Mouse (Mus musculus) heart, postnatal 10 days (tissue): ENCODE measurements around the gene Rfx8. TPM values are rescaled to one million over a fixed set of nuclear protein-coding genes. Genes with fewer than 3 reads are reported as not detected.

ENCODE experiments used
- DNase-seq, 2 experiments: peaks; one replicate each; pipeline ENCODE4 v3.0.0; 2021
- intact Hi-C: fragments of 180-260 bp; cut with DNase I; formaldehyde crosslinking; loops from one replicate; pipeline ENCODE4 v1.15.1; 2025
- total RNA-seq, 2 experiments: library from RNA; stranded (reverse); gene quantifications; 2 replicates each; pipeline ENCODE4 v1.2.3; 2021

The Rfx8 gene
- total RNA-seq, 2 experiments from 2014 or later = 0.53 to 0.55 TPM

DNA sequence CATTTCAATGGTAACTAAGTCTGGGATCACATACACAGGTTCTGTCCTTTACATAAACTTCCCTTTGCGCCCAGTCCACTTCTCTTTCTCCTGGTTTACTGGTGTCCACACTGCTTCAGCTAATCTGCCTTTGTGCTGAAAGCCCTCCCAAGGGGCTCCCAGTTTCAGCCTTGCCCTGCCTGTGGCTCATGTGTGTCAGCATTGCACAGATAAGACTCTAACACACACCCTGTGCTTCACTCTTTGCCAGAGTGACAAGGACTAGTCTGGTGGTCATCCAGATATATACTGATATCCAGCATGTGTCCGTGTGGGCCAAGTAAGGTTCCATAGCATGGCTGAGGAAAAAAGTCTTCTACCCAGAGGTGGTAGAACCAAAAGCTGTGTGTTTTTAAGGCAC lies 14.7 kb upstream of the Rfx8 start:
- intact Hi-C loops = no loop called here
- DNase-seq = peak in 1 of 2 experiments; percentile 47

GRCm38 (mm10) chr1:39734881-39735280 lies 14.1 kb upstream of the Rfx8 start:
- intact Hi-C loops = loop anchor here (1.0 kb wide), 1 partner anchor 21 kb away; no protein-coding TSS in a partner anchor
- DNase-seq = no peak

- intact Hi-C loops = loop anchor here (1.0 kb wide), 1 partner anchor 20 kb away; no protein-coding TSS in a partner anchor
- peak; percentile 48 to 51 for DNase-seq
Observed at GRCm38 (mm10) chr1:39734311-39734710, 13.5 kb upstream of the Rfx8 start.

- DNase-seq = peak in 1 of 2 experiments; percentile 37
- intact Hi-C loops = loop anchor here (1.0 kb wide), 1 partner anchor 20 kb away; no protein-coding TSS in a partner anchor
Observed at GRCm38 (mm10) chr1:39733876-39734275, 13.1 kb upstream of the Rfx8 start.

GRCm38 (mm10) chr1:39732081-39732480 lies 11.3 kb upstream of the Rfx8 start:
- intact Hi-C loops = loop anchor here (1.0 kb wide), 1 partner anchor 11 kb away; no protein-coding TSS in a partner anchor
- no peak for DNase-seq

DNA sequence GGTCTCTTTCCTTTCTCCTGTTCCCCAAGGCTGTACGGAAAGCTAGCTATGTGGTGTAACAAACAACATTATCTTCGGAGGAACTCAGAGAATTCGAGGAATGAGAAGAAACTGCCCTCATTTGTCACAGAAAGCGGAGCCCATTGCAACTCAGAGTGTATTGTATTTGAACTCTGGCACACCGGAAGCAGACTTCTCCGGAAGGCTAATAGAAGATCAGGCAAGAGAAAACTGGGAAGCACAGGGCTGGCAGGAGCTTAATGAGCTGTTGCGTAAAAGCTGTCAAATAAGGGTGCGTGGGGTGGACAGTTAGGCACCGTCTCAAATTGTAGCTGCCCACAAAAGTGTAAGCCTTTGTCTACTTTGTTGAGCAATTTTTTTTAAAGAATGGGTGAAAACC lies 10.7 kb upstream of the Rfx8 start:
- intact Hi-C loops = no loop called here
- DNase-seq = no peak

GRCm38 (mm10) chr1:39730868-39731267 lies 10.1 kb upstream of the Rfx8 start:
- intact Hi-C loops = no loop called here
- no peak for DNase-seq

DNA sequence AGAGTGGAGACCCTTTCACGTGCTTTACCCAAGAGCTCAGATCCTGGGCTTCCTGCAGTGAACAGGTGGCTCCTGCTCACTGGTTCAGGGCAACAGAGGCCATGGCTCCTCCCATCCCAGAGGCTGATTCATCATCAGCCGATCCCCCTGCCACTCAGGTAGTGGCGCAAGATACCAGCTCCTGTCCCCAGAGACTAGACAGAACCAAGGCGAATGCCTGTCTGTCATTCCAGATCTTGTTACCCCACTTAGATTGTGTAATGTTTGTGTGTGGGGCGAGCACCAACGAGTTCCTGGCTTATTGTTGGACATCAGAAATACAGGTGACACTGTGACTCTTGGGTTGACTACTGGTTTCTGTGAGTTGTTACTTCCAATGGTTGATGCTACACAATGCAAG lies 9.1 kb upstream of the Rfx8 start:
- no peak for DNase-seq
- intact Hi-C loops = no loop called here

GRCm38 (mm10) chr1:39721351-39721726 lies 542 bp upstream of the Rfx8 start:
- DNase-seq = peak; percentile 48 to 55
- intact Hi-C loops = loop anchor here (1.0 kb wide), 1 partner anchor 11 kb away; no protein-coding TSS in a partner anchor

- intact Hi-C loops = no loop called here
- DNase-seq = no peak
Observed at GRCm38 (mm10) chr1:39720186-39720585, 611 bp downstream of the Rfx8 start.

- DNase-seq = no peak
- intact Hi-C loops = no loop called here
Observed at GRCm38 (mm10) chr1:39715551-39715950, 5.2 kb downstream of the Rfx8 start.

DNA sequence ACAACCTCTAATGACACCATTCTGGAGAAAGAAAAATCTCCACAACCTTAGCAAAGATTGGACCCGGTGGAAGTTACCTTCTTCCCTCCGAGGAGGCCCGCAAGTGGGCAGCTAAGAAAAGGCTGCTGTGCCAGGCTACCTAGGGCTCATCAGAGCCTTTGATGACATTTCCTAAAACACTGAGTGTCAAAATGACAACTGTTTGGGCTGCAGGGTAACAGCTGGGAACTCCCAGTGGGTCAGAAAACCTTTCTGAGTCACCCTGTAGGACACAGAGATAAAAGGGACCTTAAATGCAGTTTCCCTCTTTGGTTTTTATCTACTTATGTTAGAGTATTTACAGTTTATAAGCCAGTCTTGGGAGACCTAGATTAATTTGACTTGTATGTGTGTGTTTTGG lies 6.1 kb downstream of the Rfx8 start:
- intact Hi-C loops = loop anchor here (1.0 kb wide), 2 partner anchors 20 to 187 kb away; no protein-coding TSS in a partner anchor
- DNase-seq = no peak

GRCm38 (mm10) chr1:39713842-39714658 lies 6.7 kb downstream of the Rfx8 start:
- DNase-seq = peak; percentile 79 to 84
- intact Hi-C loops = loop anchor here (1.0 kb wide), 2 partner anchors 20 to 187 kb away; no protein-coding TSS in a partner anchor

DNA sequence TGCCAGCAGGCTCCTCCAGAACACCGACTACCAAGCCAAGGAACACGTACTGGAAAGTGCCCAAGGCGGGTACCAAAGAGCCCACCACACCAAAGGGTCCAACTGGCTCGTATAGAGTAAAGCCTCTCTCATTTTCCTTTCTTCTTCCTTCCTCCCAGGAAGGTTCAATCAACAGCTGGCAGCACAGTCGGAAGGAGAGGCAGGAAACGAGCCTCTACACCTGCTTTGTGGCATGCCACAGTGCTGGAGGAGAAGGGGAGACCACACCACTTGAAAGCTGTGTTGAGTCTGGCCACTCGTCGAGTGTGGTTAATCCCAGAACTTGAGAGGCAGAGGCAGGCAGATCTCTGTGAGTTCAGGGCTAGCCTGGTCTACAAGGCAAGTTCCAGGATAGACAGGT lies 7.5 kb downstream of the Rfx8 start:
- intact Hi-C loops = no loop called here
- DNase-seq = no peak

DNA sequence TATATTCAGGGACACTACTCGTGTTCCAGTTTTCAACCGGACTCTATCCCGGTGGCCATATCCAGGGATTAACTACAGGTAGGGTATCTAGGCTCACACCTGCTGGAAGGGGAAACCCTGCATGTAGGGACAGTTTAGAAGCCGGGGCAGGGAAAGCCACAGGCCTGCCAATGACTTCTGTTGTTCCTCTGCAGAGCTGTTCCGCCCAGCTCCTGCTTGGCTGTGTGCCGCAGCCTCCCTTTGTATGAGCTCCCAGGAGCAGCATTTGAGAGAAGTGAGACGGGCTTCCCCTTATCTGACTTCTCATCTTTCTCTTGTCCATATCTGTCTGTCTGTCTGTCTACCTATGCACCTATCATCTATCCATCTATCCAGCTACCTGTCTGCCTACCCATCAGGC lies 8.5 kb downstream of the Rfx8 start:
- intact Hi-C loops = no loop called here
- DNase-seq = peak; percentile 52 to 54

DNA sequence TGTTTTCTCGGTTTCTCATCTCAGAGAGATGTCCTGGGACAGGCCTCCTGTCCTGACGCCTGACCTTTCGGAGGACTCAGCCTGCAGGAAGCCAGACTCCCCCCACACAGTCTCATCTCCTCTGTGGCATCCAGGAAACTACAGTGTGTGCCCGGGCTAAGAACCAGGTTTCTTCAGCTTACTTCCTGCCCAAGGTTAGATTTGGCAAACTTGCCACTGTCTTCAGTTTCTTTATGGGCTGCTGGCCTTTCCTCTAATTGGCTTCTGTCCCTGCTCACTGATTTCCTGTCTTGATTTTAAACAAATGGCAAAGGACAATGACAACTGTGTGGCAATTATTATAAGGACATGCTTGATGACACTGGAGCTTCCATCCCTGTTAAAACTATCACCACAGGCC lies 10.2 kb downstream of the Rfx8 start:
- DNase-seq = no peak
- intact Hi-C loops = no loop called here

- intact Hi-C loops = no loop called here
- DNase-seq = no peak
Observed at GRCm38 (mm10) chr1:39710016-39710415, 10.8 kb downstream of the Rfx8 start.

DNA sequence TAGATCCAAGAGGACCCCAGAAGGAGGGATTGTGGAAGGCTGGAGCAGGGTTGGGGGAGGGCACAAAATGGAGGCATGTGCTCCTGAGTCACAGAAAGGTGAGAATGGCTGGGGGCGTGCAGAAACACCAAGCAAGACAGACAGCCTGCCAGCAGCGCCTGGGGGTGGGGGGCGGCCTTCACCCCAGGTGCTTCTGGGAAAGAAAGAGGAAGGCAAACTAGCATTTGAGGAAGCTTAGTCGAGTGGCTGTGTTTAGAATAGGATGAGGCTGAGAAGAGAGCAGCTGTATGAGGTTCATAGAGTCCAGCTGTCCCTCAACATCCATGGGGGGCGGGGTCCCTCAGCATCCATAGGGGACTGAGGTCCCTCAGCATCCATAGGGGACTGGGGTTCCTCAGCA lies 12.0 kb downstream of the Rfx8 start:
- intact Hi-C loops = no loop called here
- no peak for DNase-seq

DNA sequence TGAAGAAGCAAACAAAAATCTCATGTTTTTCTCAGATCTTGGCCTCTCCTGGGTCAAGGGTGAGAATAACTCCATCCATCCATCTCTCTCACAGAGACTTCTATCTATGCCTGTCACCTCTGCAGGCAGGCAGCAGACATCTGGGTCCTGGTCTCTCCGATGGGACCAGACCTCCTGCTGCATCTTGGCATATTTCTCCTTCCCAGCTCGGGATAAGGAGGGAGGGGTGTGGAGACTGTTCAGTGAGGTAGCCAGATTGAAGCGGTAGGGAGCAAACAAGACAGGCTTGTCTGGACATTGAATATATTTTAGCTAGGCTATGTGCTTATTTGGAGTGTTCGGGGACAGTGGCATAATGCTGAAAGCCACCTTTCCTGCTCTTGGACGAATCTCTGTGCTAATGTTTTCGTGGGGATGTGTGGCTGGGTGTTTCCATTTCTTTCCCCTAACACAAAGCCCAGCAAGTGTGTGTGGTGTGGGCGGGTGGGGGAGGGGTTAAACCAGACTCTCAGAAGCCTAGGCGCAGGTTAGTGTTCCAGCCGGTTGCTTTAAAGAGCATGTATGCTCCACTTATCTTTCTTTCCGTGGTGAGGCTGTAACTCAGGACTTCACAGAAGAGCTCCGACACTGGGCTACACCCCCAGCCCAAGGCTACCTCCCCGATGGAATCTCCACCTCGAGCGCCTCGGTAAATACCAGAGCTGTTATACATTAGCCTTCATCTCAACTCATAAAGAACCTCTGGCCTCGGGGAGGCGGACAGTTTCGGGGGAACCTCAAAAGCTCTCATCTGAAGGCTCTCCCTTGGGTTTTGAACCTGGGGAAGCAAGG lies 18.4 kb downstream of the Rfx8 start:
- intact Hi-C loops = no loop called here
- DNase-seq = no peak

DNA sequence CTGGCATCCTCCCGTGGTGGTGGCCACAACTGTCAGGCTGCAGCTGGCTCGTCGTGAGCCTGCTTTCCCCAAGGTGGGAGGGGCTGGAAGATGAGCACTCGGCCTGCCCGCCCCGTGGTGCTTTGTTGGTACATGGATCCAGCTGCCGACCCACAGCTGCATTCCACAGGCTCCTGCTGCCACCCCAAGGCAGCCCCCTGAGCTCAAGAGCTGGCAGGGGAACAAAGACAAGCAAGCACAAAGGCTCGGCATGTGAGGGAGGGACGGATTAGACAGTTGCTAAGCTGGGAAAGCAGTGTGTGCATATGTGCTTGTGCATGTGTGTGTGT lies 19.6 kb downstream of the Rfx8 start:
- intact Hi-C loops = no loop called here
- no peak for DNase-seq

DNA sequence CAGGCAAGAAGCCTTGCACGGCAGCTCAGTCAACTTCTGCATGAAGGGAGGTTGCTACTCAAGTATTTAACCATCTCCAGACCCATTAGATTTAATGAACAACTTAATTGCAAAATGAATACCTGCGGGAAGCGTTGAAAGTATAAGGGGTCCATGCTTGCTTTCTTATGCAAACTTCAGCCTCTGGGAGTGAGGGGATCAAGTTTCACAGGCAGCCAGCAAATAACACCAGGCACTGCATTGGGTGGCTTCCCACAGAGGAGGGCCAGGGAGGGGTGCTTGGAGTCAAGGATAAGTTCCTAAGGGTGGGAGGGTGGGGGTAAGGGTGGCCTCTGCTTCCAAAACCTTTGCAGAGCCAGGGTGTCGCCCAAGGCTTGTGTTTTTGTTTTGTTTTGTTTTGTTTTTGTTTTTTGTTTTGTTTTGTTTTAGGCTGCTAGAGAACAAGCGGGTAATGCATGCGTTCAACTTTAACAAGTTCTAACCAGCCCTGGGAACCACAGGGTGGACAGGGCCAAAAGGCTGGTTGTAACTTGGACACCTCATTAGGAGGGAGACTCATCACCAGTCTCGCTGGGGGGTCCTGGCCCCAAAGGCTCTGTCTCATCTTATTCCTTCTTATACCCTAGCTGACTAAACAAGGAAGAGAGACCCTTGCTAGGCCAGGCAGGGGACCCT lies 20.1 kb downstream of the Rfx8 start:
- DNase-seq = no peak
- intact Hi-C loops = no loop called here
